Mouse (Mus musculus): ENCODE measurements around the gene Defb10. TPM values are rescaled to one million over a fixed set of nuclear protein-coding genes. Genes with fewer than 3 reads are reported as not detected.
"Not testable (repeated sequence)": the region's sequence is repeated elsewhere in the genome, so short reads cannot be mapped to it uniquely, and the experiment has no call there.

The Defb10 gene
- not detected in 2 replicates for polyA plus RNA-seq (2015; fragmentation: Nextera tagmentation; extraction: Ambion mirVana)

- WGBS, result 56% methylated on average over 1 of the region's 1 CpGs
- not testable (repeated sequence) for H3K9ac ChIP-seq (replicated peaks; ENCODE audit: low read length); H3K36me3 ChIP-seq (ENCODE audit: insufficient read depth, low read length); H3K27me3 ChIP-seq (ENCODE audit: insufficient read depth, low read length); ATAC-seq (ENCODE audit: low FRiP score, low TSS enrichment); H3K9me3 ChIP-seq (ENCODE audit: low read length); H3K4me2 ChIP-seq (replicated peaks; ENCODE audit: low read depth, low read length); H3K27ac ChIP-seq (ENCODE audit: low read length); H3K4me1 ChIP-seq (ENCODE audit: insufficient read depth, low read length); H3K4me3 ChIP-seq (ENCODE audit: low read length)
Measured at GRCm38 (mm10) chr8:21858586-21858985, at the start of gene Defb10. TSS of gene Defb10 (plus strand) at chr8:21858901.

DNA sequence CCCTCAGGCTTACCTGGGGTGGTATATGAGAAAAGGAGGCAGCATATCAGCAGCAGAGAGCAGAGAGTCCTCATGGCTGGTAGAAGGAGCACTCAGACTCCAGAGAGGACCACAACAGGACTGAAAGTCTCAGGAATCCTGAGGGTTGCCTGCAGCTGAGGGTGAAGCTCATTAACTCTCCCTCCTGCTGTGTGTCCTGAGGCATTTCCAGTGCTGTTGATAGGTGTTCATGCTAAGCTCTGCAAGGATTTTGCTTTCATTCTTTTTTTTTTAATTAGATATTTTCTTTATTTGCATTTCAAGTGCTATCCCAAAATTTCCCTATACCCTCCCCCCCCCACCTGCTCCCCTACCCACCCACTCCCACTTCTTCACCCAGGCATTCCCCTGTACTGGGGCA lies 26.6 kb downstream of the Defb10 start, which contains the start of gene Defb9:
Gene Defb9, minus strand, starts transcription at position 101 of the 400 bp plus-strand sequence.
- H3K4me3 ChIP-seq (ENCODE audit: low read length); ATAC-seq (ENCODE audit: low FRiP score, low TSS enrichment); H3K27me3 ChIP-seq (ENCODE audit: insufficient read depth, low read length); H3K27ac ChIP-seq (ENCODE audit: low read length); H3K4me1 ChIP-seq (ENCODE audit: insufficient read depth, low read length); H3K36me3 ChIP-seq (ENCODE audit: insufficient read depth, low read length); H3K9ac ChIP-seq (replicated peaks; ENCODE audit: low read length); H3K4me2 ChIP-seq (replicated peaks; ENCODE audit: low read depth, low read length); H3K9me3 ChIP-seq (ENCODE audit: low read length): not testable (repeated sequence)

DNA sequence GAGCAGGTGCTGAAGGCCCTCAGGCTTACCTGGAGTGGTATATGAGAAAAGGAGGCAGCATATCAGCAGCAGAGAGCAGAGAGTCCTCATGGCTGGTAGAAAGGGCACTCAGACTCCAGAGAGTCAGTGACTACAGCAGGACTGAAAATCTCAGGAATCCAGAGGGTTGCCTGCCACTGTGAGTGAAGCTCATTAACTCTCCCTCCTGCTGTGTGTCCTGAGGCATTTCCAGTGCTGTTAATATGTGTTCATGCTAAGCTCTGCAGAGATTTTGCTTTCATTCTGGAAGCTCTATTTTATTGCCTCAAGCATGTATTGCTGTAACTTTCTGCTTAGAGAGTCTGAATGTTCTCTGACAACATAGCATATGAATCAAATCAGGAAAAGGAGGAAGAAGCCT lies 47.6 kb downstream of the Defb10 start, which contains the start of gene Defb11:
Gene Defb11, minus strand, starts transcription at position 123 of the 400 bp plus-strand sequence.
- not testable (repeated sequence) for H3K9me3 ChIP-seq (ENCODE audit: low read length); H3K9ac ChIP-seq (replicated peaks; ENCODE audit: low read length); H3K27me3 ChIP-seq (ENCODE audit: insufficient read depth, low read length); H3K27ac ChIP-seq (ENCODE audit: low read length); H3K4me2 ChIP-seq (replicated peaks; ENCODE audit: low read depth, low read length); H3K4me1 ChIP-seq (ENCODE audit: insufficient read depth, low read length); H3K4me3 ChIP-seq (ENCODE audit: low read length); H3K36me3 ChIP-seq (ENCODE audit: insufficient read depth, low read length)
- ATAC-seq (ENCODE audit: low FRiP score, low TSS enrichment), result 0 out of 2 replicates have a peak, but pooled peaks have one; percentile 51

Other genes starting within 250 kb of the Defb10 start
- gene Defa26, start 240.7 kb upstream of the Defb10 start, polyA plus RNA-seq (2015; fragmentation: Nextera tagmentation; extraction: Ambion mirVana), result not detected in 2 replicates
- not detected in 2 replicates for gene Defa17, start 203.1 kb upstream of the Defb10 start, polyA plus RNA-seq (2015; fragmentation: Nextera tagmentation; extraction: Ambion mirVana)
- not detected in 2 replicates for gene Defa34, start 193.1 kb upstream of the Defb10 start, polyA plus RNA-seq (2015; fragmentation: Nextera tagmentation; extraction: Ambion mirVana)
- not detected in 2 replicates for gene AY761184, start 155.3 kb upstream of the Defb10 start, polyA plus RNA-seq (2015; fragmentation: Nextera tagmentation; extraction: Ambion mirVana)
- not detected in 2 replicates for gene Defa24, start 124.4 kb upstream of the Defb10 start, polyA plus RNA-seq (2015; fragmentation: Nextera tagmentation; extraction: Ambion mirVana)
- gene Defb50, start 35.4 kb upstream of the Defb10 start, polyA plus RNA-seq (2015; fragmentation: Nextera tagmentation; extraction: Ambion mirVana), result not detected in 2 replicates
- gene Defb2, start 19.0 kb upstream of the Defb10 start, polyA plus RNA-seq (2015; fragmentation: Nextera tagmentation; extraction: Ambion mirVana), result not detected in 2 replicates
- not detected in 2 replicates for gene Defb9, start 26.5 kb downstream of the Defb10 start, polyA plus RNA-seq (2015; fragmentation: Nextera tagmentation; extraction: Ambion mirVana)
- gene Defb11, start 47.5 kb downstream of the Defb10 start, polyA plus RNA-seq (2015; fragmentation: Nextera tagmentation; extraction: Ambion mirVana), result not detected in 2 replicates
- not detected in 2 replicates for gene Defb15, start 73.8 kb downstream of the Defb10 start, polyA plus RNA-seq (2015; fragmentation: Nextera tagmentation; extraction: Ambion mirVana)
- not detected in 2 replicates for gene Defb35, start 79.5 kb downstream of the Defb10 start, polyA plus RNA-seq (2015; fragmentation: Nextera tagmentation; extraction: Ambion mirVana)
- not detected in 2 replicates for gene Defb13, start 87.9 kb downstream of the Defb10 start, polyA plus RNA-seq (2015; fragmentation: Nextera tagmentation; extraction: Ambion mirVana)
- gene Fam90a1a, start 99.8 kb downstream of the Defb10 start, polyA plus RNA-seq (2015; fragmentation: Nextera tagmentation; extraction: Ambion mirVana), result not detected in 2 replicates
- gene Ccdc70, start 110.9 kb downstream of the Defb10 start, polyA plus RNA-seq (2015; fragmentation: Nextera tagmentation; extraction: Ambion mirVana), result not detected in 2 replicates
- 0.67 and 0.72 TPM in 2 replicates for gene Atp7b, start 201.4 kb downstream of the Defb10 start, polyA plus RNA-seq (2015; fragmentation: Nextera tagmentation; extraction: Ambion mirVana)
- 33.0 and 36.0 TPM in 2 replicates for gene Alg11, start 201.8 kb downstream of the Defb10 start, polyA plus RNA-seq (2015; fragmentation: Nextera tagmentation; extraction: Ambion mirVana)

Data from kidney, embryonic 16.5 days (tissue).